Mouse (Mus musculus): ENCODE results near the gene Gm8797. TPM values are rescaled to one million over a fixed set of nuclear protein-coding genes. Genes with fewer than 3 reads are reported as not detected.
"Not testable (repeated sequence)": the region's sequence is repeated elsewhere in the genome, so short reads cannot be mapped to it uniquely, and the experiment has no call there.

The Gm8797 gene
- 13.5 and 15.8 TPM in 2 replicates for polyA plus RNA-seq (2014; fragmentation: Nextera tagmentation; extraction: Ambion mirVana)

DNA sequence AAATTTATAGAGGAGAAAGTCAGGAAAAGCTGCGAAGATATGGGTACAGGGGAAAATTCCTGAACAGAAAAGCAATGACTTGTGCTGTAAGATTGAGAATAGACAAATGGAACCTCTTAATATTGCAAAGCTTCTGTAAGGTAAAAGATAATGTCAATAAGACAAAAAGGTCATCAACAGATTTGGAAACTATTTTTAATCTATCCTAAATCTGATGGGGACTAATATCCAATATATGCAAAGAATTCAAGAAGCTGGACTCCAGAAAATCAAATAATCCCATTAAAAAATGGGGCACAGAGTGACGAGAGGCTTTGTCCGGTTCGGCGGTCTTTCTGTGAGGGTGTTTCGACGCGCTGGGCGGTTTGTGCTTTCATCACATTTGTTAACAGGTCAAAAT, at the start of gene Gm8797:
Gene Gm8797, plus strand, starts transcription at position 301 of the 400 bp plus-strand sequence.
- H3K9ac ChIP-seq; H3K4me1 ChIP-seq (ENCODE audit: insufficient read depth); ATAC-seq (ENCODE audit: insufficient read depth); DNase-seq; H3K36me3 ChIP-seq (ENCODE audit: insufficient read depth); H3K4me2 ChIP-seq; H3K27me3 ChIP-seq (ENCODE audit: insufficient read depth, low read length); H3K27ac ChIP-seq (ENCODE audit: low read depth); H3K9me3 ChIP-seq (ENCODE audit: low read depth, low read length); H3K4me3 ChIP-seq (ENCODE audit: low read depth, low read length): not testable (repeated sequence)
- WGBS: 93% methylated on average over 9 of the region's 9 CpGs

DNA sequence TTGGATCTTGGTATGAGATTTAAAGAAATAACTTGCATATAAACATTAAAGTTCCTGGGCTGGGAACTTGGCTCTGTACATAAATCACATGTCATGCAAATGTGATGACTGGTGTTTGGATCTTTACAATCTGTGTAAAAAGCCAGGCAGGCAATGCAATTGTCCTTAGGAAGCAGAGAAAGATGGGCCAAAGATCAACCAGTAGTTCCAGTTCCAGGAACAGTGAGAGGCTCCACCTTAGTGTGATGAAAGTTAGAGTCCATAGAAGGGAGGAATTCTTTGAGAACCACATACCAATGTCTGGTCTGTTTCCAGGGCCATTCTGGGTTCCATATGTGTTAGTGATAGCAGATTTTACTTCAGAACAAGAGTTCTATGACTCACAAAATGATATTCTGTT, 36.1 kb upstream of the Gm8797 start:
- H3K36me3 ChIP-seq (ENCODE audit: insufficient read depth): no peaks in the 10 kb centered on the region
- H3K4me2 ChIP-seq: no peak overlapping the region
- DNase-seq: peak; percentile 2
- no peak for ATAC-seq (ENCODE audit: insufficient read depth)
- TF ChIP-seq CTCF (IDR thresholded peaks at IDR 0.05; ENCODE audit: low read depth): no peak
- no peaks in the 10 kb centered on the region for H3K4me1 ChIP-seq (ENCODE audit: insufficient read depth)
- no peak overlapping the region for H3K9ac ChIP-seq
- H3K27ac ChIP-seq (ENCODE audit: low read depth): no peak overlapping the region
- no peaks in the 10 kb centered on the region for H3K9me3 ChIP-seq (ENCODE audit: low read depth, low read length)
- no peak overlapping the region for H3K4me3 ChIP-seq (ENCODE audit: low read depth, low read length)
- H3K27me3 ChIP-seq (ENCODE audit: insufficient read depth, low read length): no peaks in the 10 kb centered on the region

DNA sequence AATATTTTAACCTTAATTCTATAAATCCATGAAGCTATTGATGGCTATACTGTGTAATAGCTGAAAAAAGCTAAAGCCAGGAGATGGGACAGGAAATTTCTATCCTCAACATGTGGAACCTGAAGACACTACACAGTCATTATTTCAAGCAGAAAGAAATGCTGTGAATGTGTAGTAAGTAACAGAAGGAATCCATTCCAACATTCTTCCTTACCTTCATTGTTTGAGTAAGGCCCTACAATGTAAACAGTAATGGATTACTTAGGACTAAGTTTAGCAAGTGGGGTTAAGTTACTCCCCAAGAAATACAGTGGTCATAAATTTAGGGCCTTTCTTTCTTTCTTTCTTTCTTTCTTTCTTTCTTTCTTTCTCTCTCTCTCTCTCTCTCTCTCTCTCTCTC, 17.7 kb upstream of the Gm8797 start:
- no peak for DNase-seq
- H3K36me3 ChIP-seq (ENCODE audit: insufficient read depth): no peaks in the 10 kb centered on the region
- TF ChIP-seq CTCF (IDR thresholded peaks at IDR 0.05; ENCODE audit: low read depth): no peak
- H3K4me2 ChIP-seq: no peak overlapping the region
- H3K4me1 ChIP-seq (ENCODE audit: insufficient read depth): no peaks in the 10 kb centered on the region
- no peak for ATAC-seq (ENCODE audit: insufficient read depth)
- H3K27me3 ChIP-seq (ENCODE audit: insufficient read depth, low read length): no peaks in the 10 kb centered on the region
- no peak overlapping the region for H3K27ac ChIP-seq (ENCODE audit: low read depth)
- H3K9me3 ChIP-seq (ENCODE audit: low read depth, low read length): no peaks in the 10 kb centered on the region
- H3K4me3 ChIP-seq (ENCODE audit: low read depth, low read length): no peak overlapping the region
- H3K9ac ChIP-seq: no peak overlapping the region

DNA sequence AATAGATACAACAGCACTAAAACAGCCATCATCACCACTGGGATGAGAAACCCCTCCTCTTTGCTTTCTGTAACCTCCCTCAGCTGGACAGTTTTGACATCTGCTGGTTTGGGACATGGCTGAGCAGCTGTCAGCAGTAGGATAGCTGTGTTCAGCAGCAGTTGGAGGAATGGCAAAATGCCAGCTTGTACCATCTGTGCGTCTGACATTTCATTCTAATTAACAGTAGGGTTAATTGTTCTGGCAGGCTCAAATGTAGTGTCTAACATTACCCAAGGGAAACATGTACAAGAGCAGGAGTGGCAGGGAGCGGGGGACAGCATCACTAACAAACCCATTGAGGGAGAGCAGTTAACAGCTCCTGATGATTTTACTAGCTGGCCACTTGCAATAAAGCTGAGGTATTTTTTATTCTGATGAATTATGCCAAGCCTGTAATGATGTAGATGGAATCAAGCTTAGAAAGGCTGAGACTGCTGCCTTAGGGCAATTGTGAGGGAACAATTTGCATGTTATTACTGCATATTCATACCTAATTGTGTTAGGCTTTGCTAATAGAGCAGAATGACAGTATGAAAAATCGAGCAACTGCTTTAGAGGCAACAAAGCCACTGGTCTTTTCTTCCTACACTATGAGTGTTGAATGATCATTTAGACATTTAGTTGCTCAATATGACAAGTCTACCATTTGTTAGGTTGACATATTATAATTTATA, 4.3 kb downstream of the Gm8797 start:
- no peak overlapping the region for H3K9ac ChIP-seq
- no peaks in the 10 kb centered on the region for H3K27me3 ChIP-seq (ENCODE audit: insufficient read depth, low read length)
- H3K4me3 ChIP-seq (ENCODE audit: low read depth, low read length): no peak overlapping the region
- no peak overlapping the region for H3K4me2 ChIP-seq
- H3K27ac ChIP-seq (ENCODE audit: low read depth): no peak overlapping the region
- H3K36me3 ChIP-seq (ENCODE audit: insufficient read depth): no peaks in the 10 kb centered on the region
- ATAC-seq (ENCODE audit: insufficient read depth): peak; percentile 90
- TF ChIP-seq CTCF (IDR thresholded peaks at IDR 0.05; ENCODE audit: low read depth): no peak
- H3K4me1 ChIP-seq (ENCODE audit: insufficient read depth): no peaks in the 10 kb centered on the region
- 48% methylated on average over 3 of the region's 3 CpGs for WGBS
- DNase-seq: peak; percentile 63
- no peaks in the 10 kb centered on the region for H3K9me3 ChIP-seq (ENCODE audit: low read depth, low read length)

DNA sequence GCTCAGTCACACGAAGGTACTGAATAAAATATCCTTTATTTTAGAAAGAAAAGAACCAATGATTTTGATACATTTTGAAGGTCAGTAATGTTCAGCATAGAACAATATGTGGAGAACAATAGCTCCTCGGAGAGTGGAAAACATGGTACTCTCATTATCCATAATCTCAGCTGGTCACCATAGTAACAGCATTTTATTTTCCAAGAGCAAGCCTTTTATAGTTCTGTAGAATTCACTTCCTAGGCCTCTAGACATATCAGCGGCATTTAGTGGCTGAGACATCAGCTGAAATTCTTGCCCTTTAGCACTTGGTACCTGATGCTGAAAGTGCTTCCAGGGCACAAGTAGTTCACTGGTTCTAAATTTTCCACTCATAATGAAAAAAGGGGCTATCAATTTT, 15.7 kb downstream of the Gm8797 start:
- no peak for ATAC-seq (ENCODE audit: insufficient read depth)

DNA sequence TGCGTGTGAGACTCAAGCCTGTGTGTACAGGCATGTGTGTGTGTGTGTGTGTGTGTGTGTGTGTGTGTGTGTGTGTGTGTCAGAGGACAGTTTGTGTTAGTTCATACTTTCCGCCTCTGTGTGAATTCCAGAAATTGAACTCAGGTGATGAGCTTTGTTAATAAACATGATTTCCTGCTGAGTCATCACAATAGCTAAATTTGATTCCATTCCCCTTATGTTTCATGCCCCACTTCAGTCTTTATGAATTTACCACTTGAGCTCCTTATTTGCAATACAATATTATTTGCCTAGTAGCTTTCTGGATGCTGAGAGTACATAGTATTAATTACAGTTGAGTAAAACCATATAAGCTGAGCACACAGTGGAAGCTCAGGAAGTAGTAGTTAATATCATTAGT, 26.3 kb downstream of the Gm8797 start:
- no peak for ATAC-seq (ENCODE audit: insufficient read depth)
- Histone ChIP-seq H3K27ac (ENCODE audit: low read depth) (no peak overlapping the region), H3K9me3 (ENCODE audit: low read depth, low read length) (no peaks in the 10 kb centered on the region), H3K9ac (no peak overlapping the region), H3K27me3 (ENCODE audit: insufficient read depth, low read length) (no peaks in the 10 kb centered on the region), H3K4me3 (ENCODE audit: low read depth, low read length) (no peak overlapping the region), H3K4me1 (ENCODE audit: insufficient read depth) (no peaks in the 10 kb centered on the region), H3K4me2 (no peak overlapping the region), H3K36me3 (ENCODE audit: insufficient read depth) (no peaks in the 10 kb centered on the region)
- WGBS: 80% methylated on average over 2 of the region's 2 CpGs
- DNase-seq: no peak
- no peak for TF ChIP-seq CTCF (IDR thresholded peaks at IDR 0.05; ENCODE audit: low read depth)

More for the DNA sequence above, 15.7 kb downstream of the Gm8797 start:
- Histone ChIP-seq H3K27ac (ENCODE audit: low read depth) (no peak overlapping the region), H3K9ac (no peak overlapping the region), H3K4me3 (ENCODE audit: low read depth, low read length) (no peak overlapping the region), H3K4me1 (ENCODE audit: insufficient read depth) (no peaks in the 10 kb centered on the region), H3K9me3 (ENCODE audit: low read depth, low read length) (no peaks in the 10 kb centered on the region), H3K27me3 (ENCODE audit: insufficient read depth, low read length) (no peaks in the 10 kb centered on the region), H3K4me2 (no peak overlapping the region), H3K36me3 (ENCODE audit: insufficient read depth) (no peaks in the 10 kb centered on the region)
- WGBS: 84% methylated on average over 3 of the region's 3 CpGs
- DNase-seq: no peak
- TF ChIP-seq CTCF (IDR thresholded peaks at IDR 0.05; ENCODE audit: low read depth): no peak

Data from lung, embryonic 14.5 days (tissue).